Mouse (Mus musculus) right cerebral cortex, adult 2 months (tissue): ENCODE measurements around the gene Cox15.

ENCODE experiments used
- DNase-seq, 2 experiments: peaks; one replicate each; pipeline ENCODE4 v3.0.0; 2021 to 2022; ENCODE audit warnings: low spot score in 2 of 2

Cox15 gene

DNA sequence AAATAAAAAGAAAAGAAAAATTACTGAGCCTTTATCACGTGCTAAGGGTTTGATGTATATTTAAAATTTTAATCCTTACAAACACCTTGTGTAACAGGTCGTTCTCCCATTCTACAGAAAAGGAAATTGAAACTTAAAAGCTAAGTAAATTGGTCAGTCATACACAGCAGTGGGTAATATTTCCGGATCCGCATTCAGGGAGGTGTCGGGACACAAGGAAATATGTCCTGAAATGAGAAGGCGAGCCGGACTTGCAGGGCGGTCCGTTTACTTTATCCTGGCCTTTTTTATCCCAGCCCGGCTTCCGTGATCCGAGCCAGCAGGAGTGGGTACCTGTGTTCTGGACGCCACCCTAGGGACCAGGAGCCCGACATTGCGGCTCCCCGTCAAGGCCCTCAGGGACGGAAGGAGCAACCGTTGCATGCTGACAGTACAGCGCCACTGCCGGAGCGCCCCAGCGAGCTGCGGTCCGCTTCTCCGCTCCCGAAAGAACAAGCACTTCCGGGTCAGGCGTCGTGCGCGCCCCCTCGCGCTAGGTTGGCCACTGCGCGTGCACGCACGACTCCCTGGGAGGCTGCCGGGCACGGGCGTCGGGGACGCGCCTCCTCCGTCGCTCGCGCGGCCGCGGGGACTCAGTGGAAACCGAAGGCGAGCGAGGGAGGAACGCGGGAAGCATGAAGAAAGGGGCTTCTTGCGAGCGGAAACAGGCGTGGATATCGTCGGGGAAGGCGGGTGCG is at the start of gene Cox15, which contains the start of gene Cutc:
Gene Cox15, minus strand, starts transcription at position 512 of the 737 bp plus-strand sequence.
Gene Cutc, plus strand, starts transcription at position 508 of the 737 bp plus-strand sequence.
- DNase-seq: peak; percentile 97 to 98

DNA sequence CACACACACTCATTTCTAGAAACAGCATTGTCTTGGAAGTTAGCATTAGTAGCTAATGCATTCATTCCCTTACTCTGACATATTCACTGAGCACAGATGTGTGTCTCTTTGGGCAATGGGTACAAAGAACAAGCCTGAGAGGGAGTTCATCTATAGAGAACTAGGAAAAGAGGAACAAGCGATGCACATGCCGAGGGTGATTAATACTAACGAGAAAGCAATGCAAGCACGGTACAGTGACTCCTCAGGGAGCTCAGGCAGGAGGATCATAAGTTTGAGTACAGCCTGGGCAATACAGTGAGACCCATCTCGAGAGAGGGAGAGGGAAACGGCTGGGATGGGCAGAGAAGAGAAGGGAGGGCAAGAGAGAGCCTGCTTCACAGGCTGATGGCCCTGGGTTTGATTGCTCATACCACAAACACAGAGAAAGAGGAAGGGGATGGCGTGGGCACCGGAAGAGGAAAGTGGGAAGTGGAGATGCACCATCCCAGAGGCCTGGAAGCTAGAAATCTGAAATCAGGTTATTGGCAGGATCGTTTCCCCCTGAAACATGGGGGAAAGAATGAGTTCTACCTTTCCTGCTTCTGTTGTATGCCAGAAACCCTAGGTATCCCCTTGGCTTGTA is 48.7 kb upstream of the Cox15 start:
- no peak for DNase-seq

DNA sequence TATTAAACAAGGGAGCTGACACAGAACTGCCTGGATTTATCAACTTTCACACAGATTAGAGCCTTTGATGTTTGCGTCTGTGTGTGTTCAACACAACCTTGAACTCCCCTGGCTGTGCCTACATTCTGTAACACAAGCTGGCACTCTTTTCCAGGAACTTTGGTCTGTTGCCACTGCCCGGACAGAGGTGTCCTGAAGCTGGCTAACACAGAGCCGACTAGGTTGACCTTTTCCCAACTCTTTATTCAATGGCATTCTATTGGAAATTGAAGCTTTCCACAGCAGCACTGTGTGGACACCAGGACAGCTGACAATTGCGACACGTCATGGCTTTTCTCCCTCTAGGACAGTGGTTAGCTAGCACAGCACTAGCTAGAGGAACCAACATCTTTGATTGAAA is 44.4 kb upstream of the Cox15 start:
- DNase-seq: no peak

DNA sequence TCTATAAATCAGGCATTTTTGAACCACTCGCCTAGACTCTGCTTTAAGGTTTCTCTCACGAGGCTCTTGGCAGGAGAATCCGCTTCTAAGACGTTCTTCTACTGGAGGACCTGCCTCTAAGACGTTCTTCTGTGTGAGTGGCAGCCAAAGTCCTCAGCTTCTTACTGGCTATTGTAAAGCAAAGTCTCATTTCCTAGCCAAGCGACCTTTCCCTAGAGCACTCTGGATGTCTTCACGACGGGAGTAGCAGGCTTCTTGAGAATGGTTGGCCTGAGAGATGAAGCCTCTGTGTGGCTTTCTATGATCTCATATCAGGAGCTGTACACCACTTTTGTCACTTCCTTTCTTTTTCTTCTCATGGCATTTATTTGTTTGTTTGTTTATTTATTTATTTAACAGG is 42.7 kb upstream of the Cox15 start:
- DNase-seq: no peak

DNA sequence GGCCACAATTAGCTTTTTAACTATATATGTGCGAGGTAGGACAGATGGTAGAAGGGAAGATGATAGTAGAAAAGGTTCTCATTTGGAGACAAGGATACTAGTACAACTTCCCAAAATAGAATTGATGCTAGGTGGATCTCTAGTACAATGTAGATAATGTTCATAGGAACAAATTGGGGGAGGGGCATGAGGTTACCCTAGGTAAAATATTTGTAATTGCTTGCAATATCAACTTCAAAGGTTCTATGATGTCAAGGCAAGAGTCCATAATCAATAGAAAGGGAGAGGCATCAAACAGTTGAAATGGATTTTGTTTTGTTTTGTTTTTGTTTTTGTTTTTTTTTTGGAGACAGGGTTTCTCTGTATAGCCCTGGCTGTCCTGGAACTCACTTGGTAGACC is 41.2 kb upstream of the Cox15 start:
- DNase-seq: no peak

DNA sequence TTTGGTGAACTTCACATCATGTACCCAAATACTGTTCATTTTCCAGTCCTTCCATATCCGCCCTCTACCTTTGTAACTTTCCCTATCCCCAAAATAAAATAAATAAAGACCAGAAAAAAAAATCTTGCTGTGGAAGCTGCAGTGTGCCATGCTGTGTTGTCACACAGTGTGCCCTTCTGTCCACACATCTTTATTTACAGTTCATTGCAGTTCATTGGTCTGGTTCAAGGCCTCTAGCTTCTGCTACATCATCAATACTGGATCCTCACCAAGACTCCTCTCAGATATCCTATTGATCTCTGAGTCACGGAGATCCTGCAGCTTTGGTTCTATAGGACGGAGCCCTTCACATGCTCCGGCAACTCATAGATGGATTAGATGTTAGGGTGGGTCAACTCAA is 39.7 kb upstream of the Cox15 start:
- DNase-seq: no peak

DNA sequence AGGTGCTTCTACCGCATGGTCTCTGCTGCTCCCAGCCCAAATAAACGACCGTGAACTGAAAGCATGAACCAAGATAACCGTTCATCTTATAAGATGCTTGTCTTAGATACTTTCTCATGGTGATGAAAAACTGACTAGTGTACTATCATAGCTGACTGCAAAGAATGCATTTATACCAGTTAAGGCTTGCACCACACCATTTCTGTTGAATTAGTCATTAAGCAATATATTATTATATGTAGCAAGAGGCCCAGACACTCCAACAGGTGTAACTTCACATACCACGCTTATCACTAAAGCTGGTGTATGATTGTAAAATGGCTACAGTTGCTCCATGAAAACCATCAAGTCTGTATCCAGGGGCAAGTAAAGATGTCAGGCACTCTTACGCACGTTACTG is 37.0 kb upstream of the Cox15 start:
- DNase-seq: no peak

DNA sequence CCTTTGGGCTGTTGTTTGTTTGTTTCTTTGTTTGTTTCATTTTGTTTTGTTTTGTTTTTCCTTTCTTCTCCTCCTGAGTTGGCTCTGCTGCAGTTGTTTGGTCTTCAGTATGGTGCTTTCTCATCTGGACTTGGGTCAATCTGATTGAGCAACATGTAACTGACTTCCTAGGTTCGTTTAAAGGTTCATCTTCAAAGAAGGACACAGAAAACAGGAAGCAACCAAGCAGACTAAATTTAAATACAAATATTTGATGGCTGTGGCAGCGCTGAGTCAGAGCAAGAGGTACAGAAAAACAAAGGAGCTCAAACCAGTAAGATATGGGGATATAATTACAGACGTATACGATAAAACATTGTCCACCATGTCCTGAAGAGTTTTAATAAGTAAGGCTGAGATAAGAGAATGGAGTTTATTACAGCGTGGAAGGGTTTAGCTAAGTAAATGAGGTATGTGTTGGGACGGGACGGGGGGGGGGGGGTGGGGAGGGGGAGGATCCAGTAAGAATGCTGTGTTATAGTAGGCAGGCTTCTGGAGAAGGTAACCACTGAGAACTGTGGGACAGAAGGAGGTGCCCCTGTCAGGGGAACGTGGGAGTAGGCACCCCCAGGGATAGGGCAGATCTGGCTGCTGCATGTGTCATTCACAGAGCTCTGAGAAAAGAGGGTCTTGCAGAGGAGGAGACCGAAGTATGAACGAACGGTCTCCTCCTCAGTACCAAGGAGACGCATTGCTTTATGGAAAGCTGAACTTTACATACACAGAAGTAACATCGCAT is 33.6 kb upstream of the Cox15 start:
- DNase-seq: no peak

DNA sequence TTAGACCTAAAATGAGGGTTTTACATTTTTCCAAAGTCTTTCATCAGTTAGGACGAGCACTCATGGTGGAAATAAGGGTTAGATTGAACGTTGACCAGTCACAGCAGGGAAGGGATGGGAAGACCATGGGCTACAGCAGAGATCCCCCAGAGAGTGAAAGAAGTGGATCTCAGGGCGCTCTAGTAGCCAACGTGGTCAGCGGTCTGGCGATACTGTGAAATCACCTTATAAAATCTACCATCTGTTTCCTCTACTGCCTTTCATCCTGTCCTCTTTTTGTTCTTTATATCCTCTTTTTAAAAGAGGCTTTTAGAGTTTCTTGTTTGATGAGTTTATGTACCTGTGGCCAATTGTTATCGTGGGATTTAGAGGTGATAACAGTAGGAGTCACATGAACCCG is 32.0 kb upstream of the Cox15 start:
- DNase-seq: no peak

DNA sequence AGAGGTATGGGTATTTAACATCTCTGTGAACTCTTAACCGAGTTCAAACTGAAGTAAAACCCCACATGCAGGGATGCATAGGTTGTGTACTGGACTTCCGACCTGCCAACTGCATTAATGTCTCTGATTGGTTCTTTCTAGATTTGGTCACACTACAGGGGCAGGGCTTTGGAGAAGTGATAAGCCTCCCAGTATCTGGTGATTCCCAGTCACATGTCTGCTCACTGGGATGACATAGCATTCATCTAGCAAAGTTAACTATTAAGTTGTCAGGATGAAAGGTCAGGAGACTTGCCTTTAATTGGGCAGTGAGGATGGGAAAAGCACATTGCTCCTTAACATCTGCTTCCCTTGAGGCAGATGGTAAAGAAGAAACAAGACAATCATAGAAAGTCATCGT is 29.2 kb upstream of the Cox15 start, which contains the start of gene Abcc2:
Gene Abcc2, plus strand, starts transcription at position 213 of the 400 bp plus-strand sequence.
- DNase-seq: no peak

DNA sequence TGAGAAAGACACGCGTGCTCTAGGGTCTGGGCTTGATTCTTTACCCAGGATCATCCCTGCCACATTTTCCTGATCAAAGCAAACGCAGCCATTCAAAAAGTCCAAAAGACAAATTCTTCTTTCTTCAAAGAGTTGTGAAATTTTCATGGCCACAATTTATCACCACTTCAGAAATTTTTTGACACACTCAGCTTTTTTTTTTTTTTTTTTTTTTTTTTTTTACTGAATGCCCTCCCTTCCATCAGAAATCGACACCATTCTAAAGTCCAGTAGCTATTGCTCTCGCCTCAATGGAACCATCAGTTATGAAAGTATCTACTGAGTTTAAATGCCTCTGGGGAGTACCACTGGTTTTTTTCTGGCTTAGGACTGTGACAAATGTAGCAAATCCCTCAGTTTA is 27.6 kb upstream of the Cox15 start:
- no peak for DNase-seq

DNA sequence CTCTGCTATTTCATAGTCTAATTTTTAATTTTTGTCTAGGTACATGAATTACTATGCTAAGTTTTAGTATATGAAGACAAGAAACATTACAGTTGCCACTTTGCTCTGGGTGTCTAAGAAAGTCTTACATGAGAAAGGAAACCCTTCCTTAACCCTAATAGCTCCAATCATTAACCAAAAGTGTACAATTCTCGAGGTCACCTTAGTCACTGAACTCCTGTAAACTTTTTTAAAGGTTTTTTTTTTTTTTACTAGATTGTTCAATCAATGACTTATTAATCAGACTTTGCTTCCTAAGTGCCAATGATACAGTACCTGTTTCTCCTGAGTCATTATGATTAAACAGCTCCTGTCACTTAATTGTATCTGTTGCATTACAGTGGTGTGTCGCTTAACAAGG is 24.5 kb upstream of the Cox15 start:
- DNase-seq: no peak

DNA sequence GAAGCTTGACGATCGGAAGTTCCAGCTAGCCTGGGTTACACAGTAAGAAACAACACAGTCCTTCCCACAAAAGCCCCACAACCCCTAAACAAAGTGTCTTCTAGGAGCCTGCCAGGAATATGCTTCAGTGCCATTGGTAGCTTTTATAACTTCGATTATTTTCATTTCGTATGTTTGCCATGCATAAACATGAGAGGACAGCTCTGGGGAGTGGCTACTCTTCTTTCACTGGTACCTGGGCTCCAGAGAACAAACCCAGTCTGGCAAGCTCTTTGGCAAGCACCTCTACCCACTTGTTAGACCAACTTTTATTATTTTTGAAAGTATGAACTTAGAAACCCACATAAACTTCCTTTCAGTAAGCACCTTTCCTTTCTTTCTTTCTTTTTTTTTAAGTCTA is 23.8 kb upstream of the Cox15 start:
- DNase-seq: no peak

DNA sequence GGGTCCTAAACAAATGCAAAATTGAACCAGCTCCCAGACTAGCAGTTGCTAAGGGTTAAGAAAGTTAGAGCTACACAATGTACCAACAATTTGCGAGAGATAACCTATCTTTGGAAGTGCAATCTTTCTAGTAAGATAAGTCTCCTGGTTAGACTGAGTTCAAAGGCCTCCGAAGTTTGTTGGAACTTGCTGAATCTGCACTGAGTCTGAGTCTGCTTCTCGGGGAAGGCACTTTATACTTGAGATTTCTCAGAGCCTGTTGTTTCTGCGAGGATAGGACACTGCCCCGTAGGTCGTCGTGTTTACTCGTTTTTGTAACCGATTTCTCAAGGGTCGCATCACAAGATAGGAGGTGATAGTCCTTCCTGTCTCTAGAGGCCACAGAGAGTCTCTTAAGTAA is 22.6 kb upstream of the Cox15 start:
- DNase-seq: no peak

DNA sequence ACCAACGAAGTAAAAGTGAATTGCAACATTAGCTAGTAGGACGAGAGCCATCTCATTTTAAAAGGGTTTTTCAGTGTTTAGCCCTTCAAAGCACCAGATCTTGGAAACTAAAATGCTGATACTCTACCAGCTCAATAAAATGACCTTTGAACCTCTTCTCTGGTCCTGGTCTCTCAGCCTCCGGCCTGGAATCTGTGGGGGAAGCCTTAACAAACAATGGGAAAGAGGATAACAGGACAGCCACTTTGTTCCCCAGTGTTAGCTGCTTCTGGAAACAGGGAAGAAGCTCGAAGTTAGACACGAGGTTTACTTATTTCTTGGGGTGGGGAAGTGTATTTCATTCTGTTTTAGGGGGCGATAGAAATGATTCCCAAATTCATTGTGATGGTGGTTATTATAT is 19.5 kb upstream of the Cox15 start:
- no peak for DNase-seq

DNA sequence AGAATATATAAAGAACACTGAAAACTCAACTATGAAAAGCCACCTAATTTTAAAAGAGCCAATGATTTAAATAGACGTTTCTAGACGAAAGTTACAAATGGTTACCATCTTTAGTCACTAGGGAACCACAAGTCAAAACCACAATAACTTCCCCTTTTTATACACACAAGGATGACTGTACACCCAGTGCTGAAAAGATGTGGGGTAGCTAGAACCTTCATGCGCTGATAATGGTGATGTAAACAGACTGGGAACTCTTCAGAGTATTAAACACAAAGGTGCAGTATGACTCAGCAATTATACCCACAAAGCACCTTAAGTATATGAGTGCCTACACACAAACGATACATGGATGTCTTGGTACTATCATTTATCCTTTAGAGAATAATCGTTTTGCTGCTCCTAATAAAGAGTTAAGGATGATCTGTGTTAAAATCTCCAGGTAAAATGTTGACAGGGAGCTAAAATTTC is 18.7 kb upstream of the Cox15 start:
- DNase-seq: no peak

DNA sequence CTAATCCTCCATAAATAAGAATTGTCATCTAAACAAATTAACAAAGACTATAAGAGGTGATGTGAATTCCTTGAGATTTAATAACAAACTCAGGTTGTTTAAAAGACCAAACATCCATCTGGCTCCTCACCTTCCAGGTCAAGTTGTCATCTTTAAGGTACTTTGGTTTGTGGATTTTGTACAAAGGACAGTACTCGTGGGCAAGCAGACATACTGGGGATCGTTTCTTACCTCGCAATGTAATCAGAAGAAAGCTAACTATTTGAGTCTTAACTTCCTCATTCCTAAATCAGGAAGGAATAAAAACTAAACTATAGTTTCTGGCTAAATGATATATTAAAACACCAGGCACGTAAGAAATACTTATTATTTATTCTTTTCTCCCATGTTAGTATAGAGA is 17.8 kb upstream of the Cox15 start:
- DNase-seq: no peak

DNA sequence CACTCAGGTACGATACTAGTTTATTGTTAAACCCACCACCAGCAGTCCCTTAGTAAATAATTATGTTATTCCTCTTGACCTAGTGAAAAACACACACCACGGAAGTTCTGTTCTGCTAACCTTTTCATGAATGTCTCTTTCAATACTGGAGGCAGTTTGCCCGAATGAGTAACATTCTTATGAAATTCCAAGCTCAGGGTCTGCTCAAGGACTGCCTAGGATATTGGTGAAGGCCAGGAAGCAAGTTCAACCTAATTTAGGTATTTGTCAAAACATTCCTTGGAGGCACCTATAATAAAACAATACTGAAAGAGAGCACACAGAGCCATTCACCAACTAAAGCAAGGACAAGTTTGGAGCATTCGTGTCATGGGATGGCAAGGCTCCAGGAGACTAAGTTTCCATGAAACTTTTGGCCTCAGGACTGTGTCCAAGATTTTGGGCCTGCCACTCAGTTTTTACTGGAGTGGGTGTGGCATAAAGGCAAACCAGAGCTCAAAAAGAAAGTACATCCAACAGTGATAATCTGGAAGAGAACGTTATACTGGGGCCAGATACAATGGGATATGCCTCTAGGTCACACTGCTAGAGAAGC is 16.7 kb upstream of the Cox15 start:
- no peak for DNase-seq

DNA sequence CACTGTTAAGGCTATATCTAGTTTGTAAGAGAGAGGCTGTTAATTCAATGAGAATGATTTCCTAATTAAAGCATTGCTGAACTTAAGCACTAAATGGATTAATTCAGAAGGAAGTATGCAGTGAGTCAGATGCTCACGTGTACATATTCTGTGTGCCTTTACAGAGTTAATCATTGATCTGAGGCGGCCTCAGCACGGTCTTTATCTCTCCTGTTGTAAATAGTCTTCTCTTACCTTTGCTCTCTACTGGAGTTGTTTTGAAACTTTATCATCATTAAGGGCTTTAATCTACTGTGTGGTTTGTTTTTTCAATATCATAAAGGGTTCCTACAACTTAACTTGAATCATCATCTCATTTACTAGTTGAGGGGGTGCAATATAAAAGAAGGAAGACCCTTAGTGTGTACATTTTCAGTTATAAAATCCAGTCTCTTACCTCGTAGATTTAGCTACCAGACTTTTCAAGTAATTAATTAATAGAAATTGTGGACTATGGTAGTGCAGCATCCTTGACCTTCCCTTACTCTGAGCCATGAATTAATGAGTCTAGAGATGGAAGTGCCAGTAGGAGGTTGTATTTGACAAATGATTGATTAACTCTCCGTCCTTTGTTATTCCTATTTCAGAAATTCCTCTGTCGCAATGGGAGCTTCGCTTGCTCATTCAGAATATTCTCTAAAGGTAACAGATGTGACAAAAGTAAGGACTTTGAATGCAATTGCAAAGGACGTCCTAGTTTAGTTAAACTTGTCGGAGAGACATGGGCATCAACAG is 14.9 kb upstream of the Cox15 start:
- DNase-seq: no peak

DNA sequence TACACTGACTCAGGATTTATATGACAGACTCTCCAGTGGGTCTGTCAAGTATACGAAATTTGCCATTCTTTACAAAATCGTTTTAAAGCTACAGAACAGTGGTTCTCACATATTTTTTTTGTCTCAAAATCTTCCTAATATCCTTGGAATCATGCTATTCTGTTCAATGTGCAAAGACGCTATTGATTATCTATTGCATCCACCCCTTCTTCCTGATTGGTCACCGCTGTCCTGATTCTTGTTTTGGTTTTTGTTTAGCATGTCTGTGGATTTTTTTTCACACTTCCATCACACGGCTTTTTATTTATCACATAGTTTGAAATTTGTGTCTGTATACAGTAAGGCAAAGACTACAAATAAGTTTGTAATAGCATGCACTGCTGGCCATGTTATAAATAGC is 13.7 kb upstream of the Cox15 start:
- no peak for DNase-seq

DNA sequence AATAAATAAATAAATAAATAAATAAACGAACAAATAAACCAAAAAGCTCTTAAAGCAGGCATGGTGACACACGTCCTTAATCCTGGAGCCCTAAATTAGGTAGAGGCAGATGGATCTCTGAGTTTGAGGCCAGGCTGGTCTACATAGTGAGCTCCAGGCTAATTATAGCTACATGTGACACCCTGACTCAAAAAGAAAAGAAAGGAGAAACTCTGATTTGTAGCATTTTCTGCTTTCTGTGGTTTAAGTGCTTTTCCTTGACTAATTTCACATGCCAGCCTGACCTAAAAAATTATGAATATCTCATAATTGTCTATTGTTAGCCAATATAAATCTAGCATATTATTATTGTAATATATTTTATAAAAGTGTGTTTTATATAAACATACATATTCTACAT is 9.6 kb upstream of the Cox15 start:
- no peak for DNase-seq
